Mouse (Mus musculus): Measurements from ENCODE around the gene Slc18a3.

Slc18a3 gene

DNA sequence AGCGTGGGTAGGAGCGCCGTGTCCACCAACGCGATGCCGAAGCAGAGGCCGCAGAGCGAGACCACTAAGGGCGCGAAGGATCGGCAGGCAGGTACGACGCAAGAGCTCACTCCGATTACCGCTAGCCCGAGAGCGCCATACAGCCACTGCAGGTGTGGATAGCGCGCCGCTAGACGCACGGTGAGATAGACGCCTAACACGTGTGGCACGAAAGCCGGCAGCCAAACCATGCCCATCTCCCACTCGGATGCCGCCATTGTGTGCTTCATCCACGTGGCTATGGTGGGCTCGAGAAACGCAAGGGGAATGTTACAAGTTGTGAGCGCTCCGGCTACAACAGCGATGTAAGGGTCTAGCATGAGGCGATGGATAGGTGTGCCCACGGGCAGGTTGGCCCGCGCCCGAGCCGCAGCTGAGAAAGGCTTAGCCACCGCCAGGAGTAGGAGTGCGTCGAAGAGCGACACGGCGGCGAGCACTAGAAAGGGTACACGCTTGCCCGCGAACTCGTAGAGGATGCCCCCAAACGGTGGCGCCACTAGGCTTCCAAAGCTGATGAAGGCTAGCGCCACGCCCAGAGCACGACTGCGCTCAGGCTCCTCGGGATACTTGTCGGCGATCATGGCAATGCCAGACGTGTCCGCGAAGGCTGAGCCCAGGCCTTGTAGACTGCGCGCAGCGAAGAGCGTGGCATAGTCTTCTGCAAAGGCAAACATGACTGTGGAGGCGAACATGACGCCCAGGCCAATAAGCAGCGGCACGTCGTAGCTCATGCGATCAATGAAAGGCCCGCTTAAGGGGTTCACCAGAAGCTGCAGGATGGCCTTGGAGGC lies 1.2 kb downstream of the Slc18a3 start:
- CTCF ChIA-PET: no interaction called here

DNA sequence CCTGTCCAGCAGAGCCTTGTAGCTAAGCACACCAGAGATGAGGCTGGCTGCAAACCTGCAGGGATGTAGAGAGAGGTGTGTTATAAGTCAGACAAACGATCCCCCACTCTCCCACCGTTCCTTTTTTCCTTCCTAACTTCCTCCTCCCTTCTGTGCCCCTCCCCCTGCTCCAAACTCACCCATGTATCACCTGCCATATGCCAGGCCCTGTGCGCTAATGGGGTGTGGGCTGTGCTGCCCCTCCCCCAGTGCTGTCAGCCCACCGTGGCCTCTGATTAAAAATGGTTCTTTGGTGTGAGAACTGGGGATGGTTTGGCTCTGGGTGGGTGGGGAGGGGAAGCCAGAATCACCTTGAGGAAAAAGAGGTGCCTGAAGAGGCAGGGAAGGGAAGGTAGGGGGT lies 12.1 kb downstream of the Slc18a3 start:
- CTCF ChIA-PET: no interaction called here

DNA sequence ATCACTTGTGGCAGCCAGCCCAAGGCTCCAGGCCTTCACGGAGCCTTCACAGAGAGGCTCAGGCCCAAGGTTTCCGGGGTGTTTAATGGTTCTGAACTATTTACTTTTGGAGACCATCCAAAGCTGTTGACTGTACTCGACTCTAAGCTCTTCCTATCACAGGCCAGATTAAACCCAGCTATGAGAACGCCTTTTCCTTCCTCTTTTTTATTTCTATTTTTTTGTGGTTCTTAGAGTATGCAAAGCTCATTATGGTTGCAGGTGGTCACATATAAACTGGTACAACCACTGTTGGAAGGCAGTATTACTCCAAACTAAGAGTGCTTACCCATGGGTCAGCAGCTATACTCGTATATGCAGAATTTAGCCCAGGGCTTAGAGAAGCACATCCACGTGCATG lies 17.7 kb downstream of the Slc18a3 start:
- CTCF ChIA-PET: no interaction called here

DNA sequence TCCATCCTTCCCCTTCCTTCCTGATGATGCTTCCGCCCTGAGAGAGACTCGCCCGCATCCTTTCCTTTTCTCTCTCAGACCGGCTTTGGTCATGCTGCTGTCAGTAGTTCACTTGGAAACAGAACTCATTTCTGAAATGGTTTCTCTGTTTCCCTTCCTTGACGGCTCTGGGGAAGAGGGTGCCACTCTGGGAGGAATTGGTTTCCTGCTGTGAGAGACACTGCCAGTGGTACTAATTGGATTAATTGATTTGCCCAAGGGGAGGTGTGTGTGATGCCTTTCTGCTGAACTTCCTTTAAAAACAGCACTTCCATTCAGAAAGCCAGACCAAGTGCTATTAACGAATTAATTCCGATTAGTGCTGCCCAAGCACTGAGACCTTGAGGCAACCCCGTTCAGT lies 21.2 kb downstream of the Slc18a3 start:
- CTCF ChIA-PET: no interaction called here

DNA sequence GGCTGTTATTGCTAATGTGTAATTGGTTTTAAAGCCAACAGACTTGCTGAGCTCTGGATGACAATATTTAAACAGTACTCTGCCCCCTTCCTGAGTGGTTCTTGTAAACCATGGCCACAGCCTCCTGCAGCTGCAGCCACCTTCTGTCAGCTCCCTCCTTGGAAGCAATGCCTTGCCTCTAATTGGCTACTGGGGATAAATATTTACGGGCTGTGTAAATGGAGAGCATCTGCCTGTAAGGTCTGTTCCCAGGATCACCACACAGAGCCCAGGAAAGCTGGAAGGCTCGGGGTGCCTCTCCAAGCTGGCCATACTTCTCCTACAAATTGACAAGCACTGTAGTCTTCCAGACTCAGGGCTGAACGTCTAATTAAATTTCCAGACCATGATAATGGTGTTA lies 24.9 kb downstream of the Slc18a3 start:
- CTCF ChIA-PET: no interaction called here

DNA sequence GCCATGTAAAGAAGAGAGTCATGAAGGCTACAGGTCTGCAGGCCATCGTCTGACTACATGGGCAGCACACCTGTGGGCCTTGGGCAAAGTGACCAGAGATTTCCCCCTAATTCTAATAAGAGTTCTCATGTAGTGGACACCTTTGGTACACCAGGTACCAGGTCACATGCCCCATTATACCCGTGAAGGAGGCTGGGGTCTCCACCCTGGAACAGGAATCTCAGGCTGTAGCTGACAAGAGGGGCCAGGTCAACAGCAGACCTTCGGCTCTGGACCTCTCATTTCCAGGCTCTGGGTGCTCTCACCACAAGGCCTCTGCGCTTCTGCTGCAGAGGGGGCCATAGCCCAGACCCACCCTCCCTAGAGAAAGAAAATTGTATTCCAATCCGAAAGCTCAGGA lies 25.3 kb downstream of the Slc18a3 start:
- CTCF ChIA-PET: interaction anchor here (0.6 kb wide), 1 partner anchor 83 kb away, joined by 3 read pairs; no protein-coding TSS in a partner anchor

DNA sequence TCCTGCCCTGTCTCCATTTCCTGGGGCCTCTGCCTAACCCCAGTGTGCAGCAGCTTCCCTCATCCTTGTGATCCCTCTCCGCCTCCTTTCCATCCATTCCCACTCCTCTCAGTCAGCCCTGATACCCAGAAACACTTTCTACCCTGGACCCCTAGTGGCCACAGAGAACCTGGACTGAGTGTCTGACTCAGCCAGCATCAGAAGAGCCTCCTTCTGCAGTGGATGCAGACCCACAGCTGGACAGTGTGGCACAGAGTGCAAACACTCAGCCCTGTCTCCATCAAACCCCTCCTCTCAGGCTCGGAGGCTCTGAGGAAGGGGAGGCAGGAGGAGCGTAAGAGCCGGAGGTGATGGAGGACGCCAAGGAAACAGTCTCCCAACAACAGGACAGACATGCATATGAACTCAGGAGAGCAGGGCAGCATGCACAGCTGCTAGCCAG lies 27.3 kb downstream of the Slc18a3 start:
- CTCF ChIA-PET: no interaction called here

DNA sequence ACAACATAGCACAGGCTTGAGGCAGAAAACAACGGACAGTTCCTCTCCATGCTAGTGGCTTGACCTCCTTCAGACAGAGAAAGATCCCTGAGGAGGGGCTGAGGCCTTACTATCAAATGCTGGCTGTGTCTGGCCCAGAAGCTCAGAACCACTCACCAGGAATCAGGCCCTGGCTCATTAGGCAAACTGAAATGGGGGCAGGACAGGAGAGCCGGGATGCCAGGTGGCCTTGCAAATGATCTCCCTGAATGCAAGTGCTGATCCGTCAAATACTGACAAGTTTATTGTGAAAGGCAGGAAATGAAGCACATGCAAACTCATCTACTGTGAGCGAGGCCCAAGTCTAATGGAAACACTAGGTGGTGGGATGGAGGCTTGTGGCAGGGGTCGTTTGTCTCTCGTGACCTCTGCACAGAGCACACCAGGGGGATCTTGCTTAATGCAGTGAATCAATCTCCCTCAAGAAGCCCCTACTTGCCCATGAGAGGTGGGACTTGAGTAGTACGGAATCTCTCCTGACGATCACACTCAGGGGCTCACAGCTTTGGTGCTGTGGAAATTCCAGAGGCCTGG lies 35.5 kb downstream of the Slc18a3 start:
- CTCF ChIA-PET: interaction anchor here (0.5 kb wide), 1 partner anchor 29 kb away, joined by 5 read pairs; no protein-coding TSS in a partner anchor

DNA sequence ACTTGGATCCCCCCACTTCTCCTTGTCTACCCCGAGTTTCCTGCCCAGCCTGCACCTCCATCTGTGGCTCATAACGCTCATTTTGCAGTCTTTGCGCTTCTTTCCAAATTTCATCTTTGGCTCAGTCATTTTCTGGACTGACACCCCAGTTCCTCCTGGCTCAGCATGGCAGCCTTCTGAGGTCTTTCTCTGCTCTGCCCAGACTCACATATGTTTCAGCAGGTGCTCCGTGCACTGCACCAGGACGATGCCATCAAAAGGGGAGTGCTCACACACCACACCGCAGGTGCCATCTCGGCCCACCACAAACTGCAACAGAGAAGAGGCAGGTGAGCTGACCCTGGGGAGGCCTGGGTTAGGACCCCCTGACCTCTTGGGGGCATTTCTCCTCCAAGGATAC lies 40.7 kb downstream of the Slc18a3 start:
- CTCF ChIA-PET: no interaction called here

DNA sequence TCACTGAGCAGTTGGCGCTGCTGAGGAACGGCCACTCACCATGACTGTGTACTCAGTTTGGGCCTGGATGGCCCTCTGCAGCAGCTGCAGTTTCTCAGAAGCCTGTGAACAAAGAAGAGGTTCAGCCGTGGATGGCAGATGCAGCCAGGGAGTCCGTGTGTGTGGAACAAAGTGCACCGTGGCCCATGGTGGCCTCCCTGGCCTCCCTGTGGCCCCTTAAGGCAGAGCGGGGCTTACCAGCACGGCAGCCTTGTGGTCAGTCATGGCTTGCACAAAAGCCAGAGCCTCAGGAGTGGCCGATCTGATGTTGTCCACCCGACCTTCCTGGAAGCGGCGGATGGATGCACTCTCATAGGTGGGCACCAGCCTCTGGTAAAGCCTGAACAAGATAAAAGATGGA lies 45.9 kb downstream of the Slc18a3 start:
- CTCF ChIA-PET: no interaction called here
